Mouse (Mus musculus): ENCODE data around the gene Spsb2. TPM values are rescaled to one million over a fixed set of nuclear protein-coding genes. Genes with fewer than 3 reads are reported as not detected.
A peak's percentile ranks its signal among the peaks of the same experiment; 100 is the strongest.
"Not testable (repeated sequence)": the region's sequence is repeated elsewhere in the genome, so short reads cannot be mapped to it uniquely, and the experiment has no call there.

Spsb2 gene
- polyA plus RNA-seq, 1 experiment from 2014 or later = 9.2 TPM

DNA sequence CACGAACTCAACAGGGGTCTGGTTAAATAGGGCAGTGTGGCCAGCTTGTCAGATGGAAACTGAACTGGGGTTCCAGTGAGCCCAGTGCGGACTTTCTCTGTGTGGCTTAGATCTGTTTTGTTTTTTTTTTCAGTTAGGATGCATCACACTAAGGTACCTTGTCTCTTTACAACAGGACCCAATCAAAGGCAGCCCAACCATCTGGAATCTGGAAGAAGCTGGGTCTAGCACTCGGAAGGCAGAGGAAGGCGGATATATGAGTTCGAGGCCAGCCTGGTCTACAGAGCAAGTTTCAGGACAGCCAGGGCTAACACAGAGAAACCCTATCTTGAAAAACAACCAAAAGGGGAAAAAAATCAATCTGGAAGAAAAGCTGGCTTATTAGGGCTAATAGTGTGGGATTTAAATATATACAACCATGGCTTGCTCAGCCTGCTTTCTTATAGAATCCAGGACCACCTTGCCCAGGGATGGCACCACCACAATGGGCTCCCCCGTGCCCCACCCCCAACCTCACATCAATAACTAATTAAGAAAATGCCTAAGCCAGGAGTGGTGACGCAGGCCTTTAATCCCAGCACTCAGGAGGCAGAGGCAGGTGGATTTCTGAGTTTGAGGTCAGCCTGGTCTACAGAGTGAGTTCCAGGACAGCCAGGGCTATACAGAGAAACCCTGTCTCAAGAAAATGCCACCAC is 1.9 kb upstream of the Spsb2 start:
- Histone ChIP-seq H3K9ac (ENCODE audit: low read length) (peak overlapping the region; percentile 72), H3K4me1 (ENCODE audit: control insufficient read depth, insufficient read depth, low read length) (peaks cover 47% of the 10 kb centered on the region), H3K9me3 (replicated peaks; ENCODE audit: control insufficient read depth, low read length) (no peaks in the 10 kb centered on the region), H3K4me3 (ENCODE audit: low read length) (peak overlapping the region; percentile 61), H3K36me3 (ENCODE audit: control insufficient read depth, insufficient read depth) (peaks cover 11% of the 10 kb centered on the region), H3K27me3 (ENCODE audit: control insufficient read depth, insufficient read depth, low read length) (no peaks in the 10 kb centered on the region), H3K27ac (ENCODE audit: low read length) (peak overlapping the region; percentile 92), H3K4me2 (ENCODE audit: low read depth, low read length) (peak overlapping the region; percentile 90)
- ATAC-seq (replicated peaks; ENCODE audit: extremely low read depth, insufficient read depth, low FRiP score) = no peak
- 79% methylated on average over 7 of the region's 7 CpGs for WGBS

- no peak for ATAC-seq (replicated peaks; ENCODE audit: extremely low read depth, insufficient read depth, low FRiP score)
- Histone ChIP-seq H3K36me3 (ENCODE audit: control insufficient read depth, insufficient read depth) (peaks cover 18% of the 10 kb centered on the region), H3K4me3 (ENCODE audit: low read length) (no peak overlapping the region), H3K27ac (ENCODE audit: low read length) (peak overlapping the region; percentile 18; the same call in 1 of the 2 replicates), H3K4me2 (ENCODE audit: low read depth, low read length) (no peak overlapping the region), H3K9me3 (replicated peaks; ENCODE audit: control insufficient read depth, low read length) (no peaks in the 10 kb centered on the region), H3K9ac (ENCODE audit: low read length) (peak overlapping the region; percentile 26; the same call in 1 of the 2 replicates), H3K27me3 (ENCODE audit: control insufficient read depth, insufficient read depth, low read length) (no peaks in the 10 kb centered on the region), H3K4me1 (ENCODE audit: control insufficient read depth, insufficient read depth, low read length) (peaks cover 55% of the 10 kb centered on the region)
- 47% methylated on average over 4 of the region's 4 CpGs for WGBS
Measured at GRCm38 (mm10) chr6:124807366-124807765, 1.1 kb upstream of the Spsb2 start.

DNA sequence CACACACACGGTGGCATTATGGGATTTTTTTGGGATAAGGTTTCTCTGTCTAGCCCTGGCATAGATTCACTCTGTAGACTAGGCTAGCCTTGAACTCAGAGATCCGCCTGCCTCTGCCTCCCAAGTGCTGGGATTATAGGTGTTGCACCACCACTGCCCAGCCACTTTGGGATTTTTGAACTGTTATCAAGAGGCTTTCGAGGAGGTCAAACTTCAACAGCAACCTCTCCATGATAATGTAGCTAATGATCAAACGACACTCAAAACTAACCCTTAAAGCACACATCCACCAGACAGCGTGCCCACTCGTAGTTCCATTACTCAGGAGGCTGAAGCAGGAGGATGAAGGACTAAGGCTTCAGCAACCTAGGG is 489 bp upstream of the Spsb2 start:
- no peak for ATAC-seq (replicated peaks; ENCODE audit: extremely low read depth, insufficient read depth, low FRiP score)
- 65% methylated on average over 6 of the region's 6 CpGs for WGBS
- Histone ChIP-seq H3K4me3 (ENCODE audit: low read length) (peak overlapping the region; percentile 79), H3K4me2 (ENCODE audit: low read depth, low read length) (peak overlapping the region; percentile 100), H3K9me3 (replicated peaks; ENCODE audit: control insufficient read depth, low read length) (no peaks in the 10 kb centered on the region), H3K4me1 (ENCODE audit: control insufficient read depth, insufficient read depth, low read length) (peaks cover 58% of the 10 kb centered on the region), H3K36me3 (ENCODE audit: control insufficient read depth, insufficient read depth) (peaks cover 18% of the 10 kb centered on the region), H3K9ac (ENCODE audit: low read length) (peak overlapping the region; percentile 92), H3K27ac (ENCODE audit: low read length) (peak overlapping the region; percentile 92), H3K27me3 (ENCODE audit: control insufficient read depth, insufficient read depth, low read length) (no peaks in the 10 kb centered on the region)

- WGBS = under 1% methylated on average over 35 of the region's 35 CpGs
- ATAC-seq (replicated peaks; ENCODE audit: extremely low read depth, insufficient read depth, low FRiP score) = 0 out of 2 replicates have a peak, but pooled peaks have one; percentile 20
- peaks cover 59% of the 10 kb centered on the region for H3K4me1 ChIP-seq (ENCODE audit: control insufficient read depth, insufficient read depth, low read length)
- H3K27ac ChIP-seq (ENCODE audit: low read length) = peak overlapping the region; percentile 92
- H3K27me3 ChIP-seq (ENCODE audit: control insufficient read depth, insufficient read depth, low read length) = no peaks in the 10 kb centered on the region
- peak overlapping the region; percentile 100 for H3K4me2 ChIP-seq (ENCODE audit: low read depth, low read length)
- peak overlapping the region; percentile 79 for H3K4me3 ChIP-seq (ENCODE audit: low read length)
- peaks cover 18% of the 10 kb centered on the region for H3K36me3 ChIP-seq (ENCODE audit: control insufficient read depth, insufficient read depth)
- peak overlapping the region; percentile 92 for H3K9ac ChIP-seq (ENCODE audit: low read length)
- H3K9me3 ChIP-seq (replicated peaks; ENCODE audit: control insufficient read depth, low read length) = no peaks in the 10 kb centered on the region
Measured at GRCm38 (mm10) chr6:124809052-124809774, 752 bp downstream of the Spsb2 start.

- Histone ChIP-seq H3K27me3 (ENCODE audit: control insufficient read depth, insufficient read depth, low read length) (no peaks in the 10 kb centered on the region), H3K4me3 (ENCODE audit: low read length) (peak overlapping the region; percentile 79), H3K36me3 (ENCODE audit: control insufficient read depth, insufficient read depth) (peaks cover 18% of the 10 kb centered on the region), H3K4me1 (ENCODE audit: control insufficient read depth, insufficient read depth, low read length) (peaks cover 65% of the 10 kb centered on the region), H3K27ac (ENCODE audit: low read length) (peak overlapping the region; percentile 92), H3K9me3 (replicated peaks; ENCODE audit: control insufficient read depth, low read length) (no peaks in the 10 kb centered on the region), H3K9ac (ENCODE audit: low read length) (peak overlapping the region; percentile 92), H3K4me2 (ENCODE audit: low read depth, low read length) (peak overlapping the region; percentile 100)
- ATAC-seq (replicated peaks; ENCODE audit: extremely low read depth, insufficient read depth, low FRiP score) = no peak
- WGBS = 41% methylated on average over 14 of the region's 14 CpGs
Measured at GRCm38 (mm10) chr6:124809775-124810538, 1.5 kb downstream of the Spsb2 start.

- H3K27ac ChIP-seq (ENCODE audit: low read length); H3K27me3 ChIP-seq (ENCODE audit: control insufficient read depth, insufficient read depth, low read length); H3K9me3 ChIP-seq (replicated peaks; ENCODE audit: control insufficient read depth, low read length); H3K4me3 ChIP-seq (ENCODE audit: low read length); H3K4me2 ChIP-seq (ENCODE audit: low read depth, low read length); H3K9ac ChIP-seq (ENCODE audit: low read length); ATAC-seq (replicated peaks; ENCODE audit: extremely low read depth, insufficient read depth, low FRiP score): not testable (repeated sequence)
- 73% methylated on average over 11 of the region's 11 CpGs for WGBS
- peaks cover 62% of the 10 kb centered on the region for H3K4me1 ChIP-seq (ENCODE audit: control insufficient read depth, insufficient read depth, low read length)
- H3K36me3 ChIP-seq (ENCODE audit: control insufficient read depth, insufficient read depth) = peaks cover 18% of the 10 kb centered on the region
Measured at GRCm38 (mm10) chr6:124810566-124811402, 2.3 kb downstream of the Spsb2 start.

GRCm38 (mm10) chr6:124811403-124811665 is 2.9 kb downstream of the Spsb2 start:
- Histone ChIP-seq H3K27ac (ENCODE audit: low read length) (peak overlapping the region; percentile 14; the same call in 1 of the 2 replicates), H3K36me3 (ENCODE audit: control insufficient read depth, insufficient read depth) (peaks cover 19% of the 10 kb centered on the region), H3K9me3 (replicated peaks; ENCODE audit: control insufficient read depth, low read length) (no peaks in the 10 kb centered on the region), H3K4me2 (ENCODE audit: low read depth, low read length) (no peak overlapping the region), H3K27me3 (ENCODE audit: control insufficient read depth, insufficient read depth, low read length) (no peaks in the 10 kb centered on the region), H3K9ac (ENCODE audit: low read length) (peak overlapping the region; percentile 5; the same call in 1 of the 2 replicates), H3K4me1 (ENCODE audit: control insufficient read depth, insufficient read depth, low read length) (peaks cover 56% of the 10 kb centered on the region), H3K4me3 (ENCODE audit: low read length) (no peak overlapping the region)
- WGBS = 72% methylated on average over 4 of the region's 4 CpGs
- no peak for ATAC-seq (replicated peaks; ENCODE audit: extremely low read depth, insufficient read depth, low FRiP score)

DNA sequence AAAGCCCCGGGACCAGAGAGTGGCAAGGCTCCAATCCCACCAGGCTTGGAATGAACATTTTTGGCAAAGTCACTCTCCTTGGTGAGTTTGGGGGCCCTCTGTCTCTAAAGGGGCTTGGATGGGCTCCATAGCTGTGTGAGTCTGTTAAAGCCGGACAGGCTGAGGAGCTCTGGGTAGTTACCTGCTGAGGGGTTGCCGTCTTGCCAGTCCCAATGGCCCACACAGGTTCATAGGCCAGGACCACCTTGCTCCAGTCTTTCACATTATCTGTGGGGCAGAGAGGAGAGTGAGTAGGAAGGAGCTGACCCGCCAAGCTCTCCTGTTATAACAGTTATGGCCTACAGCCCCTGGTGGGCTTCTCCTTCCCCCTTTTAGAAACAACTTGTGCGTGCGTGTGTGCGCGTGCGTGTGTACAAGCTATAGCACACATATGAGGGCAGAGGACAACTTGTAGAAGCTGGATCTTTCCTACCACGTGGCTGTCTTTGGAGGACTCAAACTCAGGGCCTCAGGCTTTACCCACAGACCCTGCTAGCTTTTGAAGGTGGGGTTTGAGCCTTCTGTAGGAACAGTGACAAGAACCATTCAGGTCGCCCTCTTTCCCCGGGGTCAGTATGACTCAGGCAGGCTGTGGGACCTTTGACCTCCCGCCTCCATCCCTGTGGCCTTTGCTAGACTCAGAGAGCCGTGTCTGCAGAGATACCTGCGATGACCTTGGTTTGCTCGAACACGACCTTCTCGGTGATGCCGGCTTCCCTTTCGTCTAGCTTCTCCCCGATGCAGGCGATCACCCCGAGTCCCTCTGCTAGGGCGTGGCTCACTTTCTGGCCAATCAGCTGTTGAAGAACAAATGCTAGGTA is 3.5 kb downstream of the Spsb2 start:
- peak overlapping the region; percentile 99 for H3K27ac ChIP-seq (ENCODE audit: low read length)
- peaks cover 52% of the 10 kb centered on the region for H3K4me1 ChIP-seq (ENCODE audit: control insufficient read depth, insufficient read depth, low read length)

More for the DNA sequence above, 3.5 kb downstream of the Spsb2 start:
- H3K9ac ChIP-seq (ENCODE audit: low read length) = peak overlapping the region; percentile 97
- H3K4me3 ChIP-seq (ENCODE audit: low read length) = peak overlapping the region; percentile 89
- 69% methylated on average over 24 of the region's 24 CpGs for WGBS
- H3K36me3 ChIP-seq (ENCODE audit: control insufficient read depth, insufficient read depth) = peaks cover 25% of the 10 kb centered on the region
- peak overlapping the region; percentile 90 for H3K4me2 ChIP-seq (ENCODE audit: low read depth, low read length)
- no peak for ATAC-seq (replicated peaks; ENCODE audit: extremely low read depth, insufficient read depth, low FRiP score)
- H3K9me3 ChIP-seq (replicated peaks; ENCODE audit: control insufficient read depth, low read length) = no peaks in the 10 kb centered on the region
- no peaks in the 10 kb centered on the region for H3K27me3 ChIP-seq (ENCODE audit: control insufficient read depth, insufficient read depth, low read length)

All from heart, embryonic 16.5 days (tissue).